Mouse (Mus musculus): Measurements from ENCODE around the gene Thap2. TPM values are rescaled to one million over a fixed set of nuclear protein-coding genes. Genes with fewer than 3 reads are reported as not detected.

The Thap2 gene
- 1 to 10 TPM; 3.4 to 10.0 (median 5.7) TPM for total RNA-seq (2022)

GRCm38 (mm10) chr10:115384221-115385017 lies at the start of gene Thap2, which contains the start of gene Zfc3h1:
TSS of gene Thap2 (minus strand) at chr10:115384443.
TSS of gene Zfc3h1 (plus strand) at chr10:115384959.
- peak; percentile 96 to 97 for DNase-seq (ENCODE audit: low spot score in 2 of 2)

GRCm38 (mm10) chr10:115425351-115425750 lies 41.1 kb upstream of the Thap2 start:
- DNase-seq (ENCODE audit: low spot score in 2 of 2) = no peak

GRCm38 (mm10) chr10:115421976-115422375 lies 37.7 kb upstream of the Thap2 start:
- DNase-seq (ENCODE audit: low spot score in 2 of 2) = no peak

GRCm38 (mm10) chr10:115414056-115414455 lies 29.8 kb upstream of the Thap2 start:
- no peak for DNase-seq (ENCODE audit: low spot score in 2 of 2)

- no peak for DNase-seq (ENCODE audit: low spot score in 2 of 2)
Measured at GRCm38 (mm10) chr10:115413496-115413895, 29.3 kb upstream of the Thap2 start.

- DNase-seq (ENCODE audit: low spot score in 2 of 2) = peak; percentile 6 to 13
Measured at GRCm38 (mm10) chr10:115406393-115406792, 22.1 kb upstream of the Thap2 start.

GRCm38 (mm10) chr10:115391896-115392295 lies 7.7 kb upstream of the Thap2 start:
- DNase-seq (ENCODE audit: low spot score in 2 of 2) = no peak

GRCm38 (mm10) chr10:115391076-115391475 lies 6.8 kb upstream of the Thap2 start:
- no peak for DNase-seq (ENCODE audit: low spot score in 2 of 2)

GRCm38 (mm10) chr10:115387891-115388290 lies 3.6 kb upstream of the Thap2 start:
- DNase-seq (ENCODE audit: low spot score in 2 of 2) = no peak

- peak; percentile 27 to 36 for DNase-seq (ENCODE audit: low spot score in 2 of 2)
Measured at GRCm38 (mm10) chr10:115385018-115386002, 1.1 kb upstream of the Thap2 start.

- DNase-seq (ENCODE audit: low spot score in 2 of 2) = no peak
Measured at GRCm38 (mm10) chr10:115383644-115384220, 511 bp downstream of the Thap2 start.

GRCm38 (mm10) chr10:115382846-115383643 lies 1.2 kb downstream of the Thap2 start:
- DNase-seq (ENCODE audit: low spot score in 2 of 2) = no peak

- DNase-seq (ENCODE audit: low spot score in 2 of 2) = no peak
Measured at GRCm38 (mm10) chr10:115381506-115382084, 2.6 kb downstream of the Thap2 start.

GRCm38 (mm10) chr10:115363151-115363550 lies 21.1 kb downstream of the Thap2 start:
- DNase-seq (ENCODE audit: low spot score in 2 of 2) = no peak

- no peak for DNase-seq (ENCODE audit: low spot score in 2 of 2)
Measured at GRCm38 (mm10) chr10:115362623-115362964, 21.6 kb downstream of the Thap2 start.

GRCm38 (mm10) chr10:115361840-115362622 lies 22.2 kb downstream of the Thap2 start, which contains the start of gene Tmem19:
TSS of gene Tmem19 (minus strand) at chr10:115362501.
- peak; percentile 87 to 93 for DNase-seq (ENCODE audit: low spot score in 2 of 2)

- DNase-seq (ENCODE audit: low spot score in 2 of 2) = no peak
Measured at GRCm38 (mm10) chr10:115359066-115359465, 25.2 kb downstream of the Thap2 start.

GRCm38 (mm10) chr10:115358216-115358919 lies 25.9 kb downstream of the Thap2 start:
- DNase-seq (ENCODE audit: low spot score in 2 of 2) = no peak

GRCm38 (mm10) chr10:115356106-115356505 lies 28.1 kb downstream of the Thap2 start:
- DNase-seq (ENCODE audit: low spot score in 2 of 2) = no peak

Data from gastrocnemius, adult 8-10 months (tissue).